Mouse (Mus musculus): ENCODE measurements at regions not wholly inside any gene's neighbourhood (a gene's known extent, or its start where the extent isn't known, plus 50 kb on each side); places are given as distances from the start of the nearest gene placed in this dataset.
A peak's percentile ranks its signal among the peaks of the same experiment; 100 is the strongest.

GRCm38 (mm10) chr14:8867641-8868040 is 201.6 kb upstream of the 4930452B06Rik start:
- DNase-seq = no peak

GRCm38 (mm10) chr14:8851572-8851971 is 185.5 kb upstream of the 4930452B06Rik start:
- no peak for DNase-seq

- DNase-seq = no peak
These were observed 184.2 kb upstream of the 4930452B06Rik start for GRCm38 (mm10) chr14:8850208-8850607.

GRCm38 (mm10) chr14:8833516-8833915 is 167.5 kb upstream of the 4930452B06Rik start:
- peak in 1 of 2 experiments; percentile 24 for DNase-seq

- DNase-seq = peak; percentile 7 to 24
These were observed 134.2 kb upstream of the 4930452B06Rik start for GRCm38 (mm10) chr14:8800217-8800616.

- DNase-seq = no peak
These were observed 123.3 kb upstream of the 4930452B06Rik start for GRCm38 (mm10) chr14:8789348-8789747.

- DNase-seq = no peak
These were observed 94.5 kb upstream of the 4930452B06Rik start for GRCm38 (mm10) chr14:8760541-8760940.

- no peak for DNase-seq
These were observed 70.8 kb upstream of the 4930452B06Rik start for GRCm38 (mm10) chr14:8736831-8737230.

GRCm38 (mm10) chr14:8733261-8733660 is 67.2 kb upstream of the 4930452B06Rik start:
- no peak for DNase-seq

- DNase-seq = no peak
These were observed 61.3 kb upstream of the 4930452B06Rik start for GRCm38 (mm10) chr14:8727364-8727763.

Measured in lung, postnatal 4 days (tissue).